Mouse (Mus musculus) spleen, adult 2 months (tissue): ENCODE data around the gene Ptpn1.

Experiments
- CTCF ChIP-seq: fragments of 200-500 bp; IDR thresholded peaks from 2 replicates; pipeline ENCODE4 v1.5.1; 2011; ENCODE audit warnings: mild to moderate bottlenecking, inconsistent platforms; ENCODE audit not compliant: insufficient read depth, insufficient read length, insufficient replicate concordance; ENCODE audit errors: extremely low read depth
- POLR2A ChIP-seq: fragments of 200-500 bp; IDR thresholded peaks from 2 replicates; pipeline ENCODE4 v1.6.1; 2011; ENCODE audit warnings: low read depth, low read length, inconsistent platforms

GRCm38 (mm10) chr2:167899989-167900421, 31.9 kb upstream of the Ptpn1 start:
- TF ChIP-seq POLR2A (no peak), CTCF (no peak)
